In genomic region chr17:3020406-3020805, GRCm38 (mm10) we compare ENCODE assay signal across 11 mouse cellular contexts.
DNase-seq lines count a peak whose midpoint lies in the region; ATAC-seq and TF ChIP-seq lines count a peak whose summit lies in the region.
"Had no signal": no experiment of that assay in that cellular context is flagged by ENCODE, and none has a peak within 500 bp of the region (broad histone marks: within the 10 kb centered on the region; RNA-seq: fewer than 3 reads in every experiment).

No protein-coding gene starts in this region.

- no peak for DNase-seq in hindbrain, embryonic 14.5 days (ENCODE audit: low spot score)
- DNase-seq in hindbrain, postnatal 0 days (ENCODE audit: low spot score): no peak
- peak; percentile 1 for DNase-seq in mesoderm, embryonic 11.5 days (ENCODE audit: low read depth, low spot score)
- DNase-seq in frontal cortex, postnatal 14 days (ENCODE audit: low spot score in 2 of 2): no peak
- no peak for DNase-seq in cerebellum, adult 18-20 months
- no peak for DNase-seq in adrenal gland, postnatal 25 days
- DNase-seq: kidney, postnatal 14 days had no signal

- no peak overlapping the region for H3K4me2 ChIP-seq in hindbrain, embryonic 14.5 days (replicated peaks)
- no peak overlapping the region for H3K4me2 ChIP-seq in hindbrain, embryonic 16.5 days (ENCODE audit: low read length)
- no peak overlapping the region for H3K4me2 ChIP-seq in embryonic facial prominence, embryonic 13.5 days
- no peak overlapping the region for H3K4me2 ChIP-seq in hindbrain, postnatal 0 days (ENCODE audit: low read depth, low read length)

- TF ChIP-seq CTCF in hindbrain, postnatal 0 days (IDR thresholded peaks at IDR 0.05; ENCODE audit: low read depth): no peak

- H3K9ac ChIP-seq in hindbrain, embryonic 14.5 days: no peak overlapping the region
- H3K9ac ChIP-seq in hindbrain, embryonic 16.5 days (ENCODE audit: low read depth, low read length): no peak overlapping the region
- no peak overlapping the region for H3K9ac ChIP-seq in embryonic facial prominence, embryonic 13.5 days
- no peak overlapping the region for H3K9ac ChIP-seq in hindbrain, postnatal 0 days (replicated peaks; ENCODE audit: low read length)

- no peak overlapping the region for H3K4me3 ChIP-seq in hindbrain, embryonic 14.5 days (replicated peaks; ENCODE audit: low read length)
- no peak overlapping the region for H3K4me3 ChIP-seq in hindbrain, embryonic 16.5 days (ENCODE audit: low read length)
- H3K4me3 ChIP-seq in embryonic facial prominence, embryonic 13.5 days: no peak overlapping the region
- no peak overlapping the region for H3K4me3 ChIP-seq in hindbrain, postnatal 0 days (ENCODE audit: low read length)
- H3K4me3 ChIP-seq: erythroblast, embryonic 14.5 days had no signal

- WGBS in hindbrain, embryonic 14.5 days: 83% methylated on average over 1 of the region's 1 CpGs
- WGBS in hindbrain, embryonic 16.5 days: 88% methylated on average over 1 of the region's 1 CpGs
- 87% methylated on average over 1 of the region's 1 CpGs for WGBS in embryonic facial prominence, embryonic 13.5 days
- 89% methylated on average over 1 of the region's 1 CpGs for WGBS in hindbrain, postnatal 0 days

- H3K27ac ChIP-seq in hindbrain, embryonic 14.5 days: no peak overlapping the region
- H3K27ac ChIP-seq in hindbrain, embryonic 16.5 days (ENCODE audit: low read depth, low read length): no peak overlapping the region
- H3K27ac ChIP-seq in embryonic facial prominence, embryonic 13.5 days: no peak overlapping the region
- H3K27ac ChIP-seq in hindbrain, postnatal 0 days: no peak overlapping the region

- ATAC-seq in hindbrain, embryonic 14.5 days (ENCODE audit: low FRiP score): peak; percentile 77
- ATAC-seq in hindbrain, embryonic 16.5 days: no peak
- peak; percentile 65 for ATAC-seq in embryonic facial prominence, embryonic 13.5 days (ENCODE audit: insufficient number of reproducible peaks, insufficient read depth, low FRiP score, low TSS enrichment, low read depth)
- peak; percentile 66; the same call in 1 of the 2 replicates for ATAC-seq in hindbrain, postnatal 0 days

- H3K4me1 ChIP-seq in hindbrain, embryonic 14.5 days (replicated peaks; ENCODE audit: control insufficient read depth, insufficient read depth, low read length): no peaks in the 10 kb centered on the region
- H3K4me1 ChIP-seq in hindbrain, embryonic 16.5 days (ENCODE audit: control insufficient read depth, insufficient read depth, low read depth, low read length): no peaks in the 10 kb centered on the region
- H3K4me1 ChIP-seq in embryonic facial prominence, embryonic 13.5 days: no peaks in the 10 kb centered on the region
- no peaks in the 10 kb centered on the region for H3K4me1 ChIP-seq in hindbrain, postnatal 0 days (ENCODE audit: insufficient read depth, low read length)

- no peaks in the 10 kb centered on the region for H3K27me3 ChIP-seq in hindbrain, embryonic 14.5 days (ENCODE audit: control insufficient read depth, insufficient read depth, low read length)
- no peaks in the 10 kb centered on the region for H3K27me3 ChIP-seq in hindbrain, embryonic 16.5 days (replicated peaks; ENCODE audit: control insufficient read depth, insufficient read depth, low read length)
- no peaks in the 10 kb centered on the region for H3K27me3 ChIP-seq in embryonic facial prominence, embryonic 13.5 days
- no peaks in the 10 kb centered on the region for H3K27me3 ChIP-seq in hindbrain, postnatal 0 days (ENCODE audit: insufficient read depth, low read length)

- no peaks in the 10 kb centered on the region for H3K36me3 ChIP-seq in hindbrain, embryonic 14.5 days (replicated peaks; ENCODE audit: control insufficient read depth, insufficient read depth)
- no peaks in the 10 kb centered on the region for H3K36me3 ChIP-seq in hindbrain, embryonic 16.5 days (ENCODE audit: control insufficient read depth, insufficient read depth, low read length)
- H3K36me3 ChIP-seq in embryonic facial prominence, embryonic 13.5 days: no peaks in the 10 kb centered on the region
- no peaks in the 10 kb centered on the region for H3K36me3 ChIP-seq in hindbrain, postnatal 0 days (ENCODE audit: insufficient read depth, low read length)
- H3K36me3 ChIP-seq: G1E had no signal

- H3K9me3 ChIP-seq in hindbrain, embryonic 14.5 days (ENCODE audit: control insufficient read depth, low read length): peaks cover 38% of the 10 kb centered on the region
- peaks cover 34% of the 10 kb centered on the region for H3K9me3 ChIP-seq in hindbrain, embryonic 16.5 days (ENCODE audit: control insufficient read depth, low read length)
- H3K9me3 ChIP-seq in embryonic facial prominence, embryonic 13.5 days: peaks cover 60% of the 10 kb centered on the region
- peaks cover 13% of the 10 kb centered on the region; the same call in 1 of the 2 replicates for H3K9me3 ChIP-seq in hindbrain, postnatal 0 days (ENCODE audit: low read length)
